Mouse (Mus musculus) midbrain, embryonic 10.5 days (tissue): ENCODE results near the gene Tcf7l2. TPM values are rescaled to one million over a fixed set of nuclear protein-coding genes. Genes with fewer than 3 reads are reported as not detected.
A peak's percentile ranks its signal among the peaks of the same experiment; 100 is the strongest.

Experiments
- DNase-seq: peaks from one replicate; pipeline ENCODE4 v3.0.0-alpha.2; 2017; ENCODE audit warnings: low spot score
- H3K27ac ChIP-seq: fragments of 300-500 bp; sonication (generic); replicated peaks from 2 replicates; pipeline ENCODE4 v1.5.1; 2016; ENCODE audit warnings: mild to moderate bottlenecking
- H3K27me3 ChIP-seq: fragments of 300-500 bp; sonication (generic); 2 replicates; pipeline ENCODE4 v1.6.1; 2016; ENCODE audit warnings: low read depth, mild to moderate bottlenecking; ENCODE audit not compliant: poor library complexity, severe bottlenecking
- H3K36me3 ChIP-seq: fragments of 300-500 bp; sonication (generic); 2 replicates; pipeline ENCODE4 v1.6.1; 2016; ENCODE audit warnings: mild to moderate bottlenecking, moderate library complexity
- H3K4me1 ChIP-seq: fragments of 300-500 bp; sonication (generic); 2 replicates; pipeline ENCODE4 v1.6.1; 2016
- H3K4me3 ChIP-seq: fragments of 300-500 bp; sonication (generic); 2 replicates; pipeline ENCODE4 v1.5.1; 2016; ENCODE audit warnings: mild to moderate bottlenecking, moderate library complexity
- H3K9me3 ChIP-seq: fragments of 300-500 bp; sonication (generic); replicated peaks from 2 replicates; pipeline ENCODE4 v1.6.1; 2016; ENCODE audit warnings: mild to moderate bottlenecking
- WGBS: fragments of 180-500 bp; shearing (Covaris S2); methylation state at CpG from one replicate; pipeline ENCODE4 v1.1.7; 2016; 5-methylcytosine and 5-hydroxymethylcytosine counted together
- polyA plus RNA-seq: library from polyadenylated mRNA; unstranded; fragments of >200 nt; fragmentation: Nextera tagmentation; extraction: Ambion mirVana; gene quantifications from 2 replicates; pipeline ENCODE4 v1.2.1, GENCODE M21; 2016

The Tcf7l2 gene
- polyA plus RNA-seq, 1 experiment from 2014 or later: 180 TPM

DNA sequence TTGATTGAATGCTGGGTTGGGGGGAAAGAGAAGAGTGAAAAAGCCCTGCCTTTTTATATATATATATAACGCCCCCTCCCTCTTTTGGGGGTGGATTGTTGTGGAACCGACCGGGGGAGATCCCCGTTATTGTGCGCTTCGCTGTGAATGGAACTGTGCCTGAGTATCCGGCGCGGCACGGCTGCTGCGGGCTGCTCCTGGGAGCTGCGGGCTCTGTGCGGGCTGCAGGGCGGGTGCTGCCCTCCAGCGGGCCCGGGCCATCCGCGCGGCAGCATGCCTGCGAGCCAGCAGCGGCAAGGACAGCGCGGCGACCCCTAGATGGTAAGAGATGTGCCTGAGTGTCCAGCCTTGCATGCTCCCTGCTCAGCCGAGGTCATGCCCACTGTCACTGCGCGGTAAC is 153.7 kb downstream of the Tcf7l2 start:
- H3K4me1 ChIP-seq: peaks cover 93% of the 10 kb centered on the region

DNA sequence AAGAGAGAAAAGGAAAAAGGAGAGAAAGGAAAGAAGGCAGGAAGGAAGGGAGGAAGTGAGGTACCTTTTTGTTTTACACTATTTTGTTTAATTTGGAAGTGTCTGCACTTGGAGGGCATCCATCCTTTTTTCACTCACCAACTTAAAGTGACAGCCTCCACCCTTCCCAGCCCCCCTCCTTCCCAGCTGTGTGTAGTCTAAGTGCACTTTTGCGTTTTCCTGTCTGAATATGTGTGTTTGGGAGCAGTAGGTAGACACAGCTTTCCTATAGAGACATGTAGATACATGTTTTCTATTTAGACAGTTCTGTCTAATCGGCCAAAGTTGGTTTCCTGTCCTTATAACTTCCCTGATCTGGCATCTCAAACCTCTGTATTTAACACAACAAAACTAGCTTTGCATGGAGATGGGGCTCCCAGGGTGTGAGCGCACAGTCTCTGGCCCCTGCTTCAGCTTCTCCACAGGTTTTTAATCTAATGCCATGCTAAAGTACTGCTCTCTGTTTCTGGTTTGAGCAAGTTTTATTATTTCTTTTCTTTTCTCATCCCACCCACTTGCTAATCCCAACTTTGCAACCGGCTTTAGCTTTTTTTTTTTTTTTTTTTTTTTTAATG is 154.3 kb downstream of the Tcf7l2 start:
- Histone ChIP-seq H3K27me3 (peaks cover 69% of the 10 kb centered on the region), H3K4me3 (peak overlapping the region; percentile 60), H3K27ac (peak overlapping the region; percentile 87), H3K9me3 (no peaks in the 10 kb centered on the region), H3K36me3 (no peaks in the 10 kb centered on the region), H3K4me1 (peaks cover 97% of the 10 kb centered on the region)
- DNase-seq: no peak
- 6% methylated on average over 4 of the region's 4 CpGs for WGBS

More for the DNA sequence above, 153.7 kb downstream of the Tcf7l2 start:
- Histone ChIP-seq H3K36me3 (no peaks in the 10 kb centered on the region), H3K27ac (peak overlapping the region; percentile 87), H3K9me3 (no peaks in the 10 kb centered on the region), H3K27me3 (peaks cover 63% of the 10 kb centered on the region), H3K4me3 (peak overlapping the region; percentile 60)
- WGBS: under 1% methylated on average over 27 of the region's 27 CpGs
- DNase-seq: peak; percentile 79

DNA sequence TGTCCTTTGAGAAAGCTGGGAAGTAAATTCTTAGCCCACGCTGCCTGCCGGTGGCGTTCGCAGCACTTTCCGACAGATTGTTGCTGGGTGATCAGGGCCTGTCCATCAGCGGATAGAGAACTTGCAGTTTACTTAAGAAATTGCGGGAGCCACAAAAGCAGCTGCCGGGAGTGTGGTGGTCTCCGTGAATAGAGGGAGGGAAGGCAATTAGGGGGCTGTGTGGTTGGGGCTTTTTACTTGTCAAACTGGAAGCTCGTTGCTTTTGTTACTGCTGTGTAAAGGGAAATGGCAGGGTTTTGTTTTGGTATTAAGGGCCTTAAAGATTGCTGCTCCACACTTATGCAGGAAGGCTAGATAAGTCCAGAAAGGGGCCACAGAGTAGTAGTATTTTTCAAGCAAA is 155.0 kb downstream of the Tcf7l2 start:
- Histone ChIP-seq H3K36me3 (peaks cover 2% of the 10 kb centered on the region; the same call in 1 of the 2 replicates), H3K27me3 (peaks cover 71% of the 10 kb centered on the region), H3K9me3 (no peaks in the 10 kb centered on the region), H3K27ac (peak overlapping the region; percentile 87), H3K4me1 (peaks cover 96% of the 10 kb centered on the region), H3K4me3 (peak overlapping the region; percentile 60)
- 3% methylated on average over 10 of the region's 10 CpGs for WGBS
- peak; percentile 64 for DNase-seq

DNA sequence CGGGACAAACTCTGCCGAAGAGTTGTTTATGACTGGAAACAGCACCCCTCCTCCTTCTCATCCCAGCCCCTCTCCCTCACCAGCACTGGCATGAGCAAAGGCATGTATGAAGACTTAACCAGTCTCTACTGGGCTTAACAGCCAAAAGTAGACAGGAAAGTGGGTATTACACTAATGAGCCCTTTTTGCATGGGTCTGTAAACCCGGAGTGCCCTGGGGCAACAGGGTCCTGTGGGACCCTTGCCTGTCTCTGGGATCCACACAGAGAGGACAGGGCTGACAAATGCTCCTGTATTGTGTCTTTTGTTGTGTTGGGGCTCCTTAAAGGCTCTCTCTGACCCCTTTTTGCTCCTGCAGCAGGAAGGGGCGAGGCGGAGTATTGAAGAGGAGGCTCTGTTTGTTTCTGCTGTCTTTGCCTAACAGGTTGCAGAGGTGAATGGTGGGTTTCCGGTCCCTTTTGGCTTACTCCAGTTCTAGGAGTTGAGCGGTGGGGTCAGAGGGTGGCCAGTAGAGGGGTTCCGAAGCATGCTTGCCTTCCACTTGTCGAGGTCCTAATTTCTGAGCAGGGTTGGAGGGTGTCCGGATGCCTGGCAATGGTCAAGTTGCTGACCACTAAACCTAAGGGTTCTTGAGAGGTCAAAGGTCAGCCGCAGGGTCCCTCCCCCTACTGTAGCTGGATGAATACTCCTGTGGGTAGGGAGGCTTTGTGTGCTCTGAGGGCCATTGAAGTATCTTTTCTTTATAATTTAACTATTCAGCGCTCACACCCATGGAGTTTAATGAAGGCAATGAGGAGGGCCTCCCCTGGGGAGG is 161.2 kb downstream of the Tcf7l2 start:
- peak overlapping the region; percentile 60 for H3K4me3 ChIP-seq
- H3K36me3 ChIP-seq: peaks cover 7% of the 10 kb centered on the region; the same call in 1 of the 2 replicates
- WGBS: 45% methylated on average over 12 of the region's 12 CpGs
- H3K4me1 ChIP-seq: peaks cover 89% of the 10 kb centered on the region
- H3K9me3 ChIP-seq: no peaks in the 10 kb centered on the region
- peaks cover 90% of the 10 kb centered on the region for H3K27me3 ChIP-seq
- H3K27ac ChIP-seq: peak overlapping the region; percentile 69
- no peak for DNase-seq

DNA sequence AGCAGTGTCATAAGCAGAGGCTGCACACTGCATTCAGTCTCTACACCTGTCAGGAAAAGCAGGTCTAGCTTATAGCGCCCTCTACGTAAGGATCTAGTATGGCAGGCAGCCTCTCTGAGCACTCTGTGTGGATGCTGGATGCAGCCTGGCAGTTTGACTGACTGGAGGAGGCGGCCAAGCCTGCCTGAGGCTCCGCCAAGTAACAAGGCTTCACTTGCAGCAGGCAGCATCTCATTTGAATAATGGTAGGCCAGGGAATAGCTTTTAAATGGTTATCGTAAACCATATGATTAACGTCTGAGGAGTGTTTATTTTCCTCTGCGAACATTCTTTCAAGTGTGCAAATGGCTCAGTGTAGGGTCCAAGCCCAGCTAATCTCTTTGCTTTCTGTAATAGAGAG is 167.4 kb downstream of the Tcf7l2 start:
- Histone ChIP-seq H3K4me1 (peaks cover 36% of the 10 kb centered on the region), H3K36me3 (peaks cover 62% of the 10 kb centered on the region), H3K9me3 (peaks cover 6% of the 10 kb centered on the region; the same call in 1 of the 2 replicates), H3K27ac (no peak overlapping the region), H3K4me3 (no peak overlapping the region), H3K27me3 (peaks cover 52% of the 10 kb centered on the region)
- WGBS: 73% methylated on average over 7 of the region's 7 CpGs
- no peak for DNase-seq

DNA sequence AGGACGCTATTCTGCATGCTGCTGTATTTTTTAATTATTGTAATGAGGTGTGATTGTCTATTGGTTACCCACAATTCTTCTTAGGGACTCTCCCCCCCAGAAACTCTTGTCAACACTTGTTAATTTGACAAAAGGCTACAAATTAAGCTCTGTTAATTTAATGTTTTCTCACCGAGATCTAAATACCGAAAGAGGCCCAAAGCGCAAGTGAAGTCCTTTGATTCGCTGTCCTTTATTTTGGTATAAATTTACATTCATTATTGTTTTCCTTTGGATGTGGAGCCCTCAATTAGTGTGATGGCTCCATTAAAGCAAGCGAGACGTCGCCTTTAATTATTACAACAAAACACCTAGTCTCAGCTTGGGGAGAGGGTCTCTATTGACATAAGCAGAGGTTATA is 170.3 kb downstream of the Tcf7l2 start:
- Histone ChIP-seq H3K27ac (no peak overlapping the region), H3K27me3 (peaks cover 25% of the 10 kb centered on the region), H3K9me3 (peaks cover 6% of the 10 kb centered on the region; the same call in 1 of the 2 replicates), H3K4me3 (no peak overlapping the region), H3K4me1 (peaks cover 22% of the 10 kb centered on the region), H3K36me3 (peaks cover 91% of the 10 kb centered on the region)
- WGBS: 95% methylated on average over 8 of the region's 8 CpGs
- no peak for DNase-seq

DNA sequence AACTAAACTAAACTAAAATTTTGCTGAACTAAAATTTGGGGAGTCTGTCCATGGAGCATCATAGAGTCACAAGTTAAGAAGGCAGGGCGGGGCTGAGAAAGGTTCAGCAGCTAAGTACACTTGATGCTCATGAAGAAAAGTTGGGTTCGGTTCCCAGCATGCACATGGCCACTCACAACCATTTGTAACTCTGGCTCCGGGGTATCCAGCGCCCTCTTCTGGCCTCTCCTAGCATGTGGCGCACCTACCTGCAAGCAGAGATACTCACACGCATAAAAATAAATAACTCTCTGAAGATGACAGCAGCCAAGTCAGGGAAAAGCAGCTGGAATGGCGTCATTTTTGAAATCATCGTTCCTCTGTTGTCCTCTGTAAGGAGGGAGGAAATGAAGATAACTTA is 171.2 kb downstream of the Tcf7l2 start:
- H3K4me1 ChIP-seq: peaks cover 14% of the 10 kb centered on the region
- H3K27me3 ChIP-seq: peaks cover 24% of the 10 kb centered on the region
- no peak overlapping the region for H3K27ac ChIP-seq
- WGBS: 91% methylated on average over 8 of the region's 8 CpGs
- no peak overlapping the region for H3K4me3 ChIP-seq
- peaks cover 100% of the 10 kb centered on the region for H3K36me3 ChIP-seq
- DNase-seq: no peak
- peaks cover 6% of the 10 kb centered on the region; the same call in 1 of the 2 replicates for H3K9me3 ChIP-seq

DNA sequence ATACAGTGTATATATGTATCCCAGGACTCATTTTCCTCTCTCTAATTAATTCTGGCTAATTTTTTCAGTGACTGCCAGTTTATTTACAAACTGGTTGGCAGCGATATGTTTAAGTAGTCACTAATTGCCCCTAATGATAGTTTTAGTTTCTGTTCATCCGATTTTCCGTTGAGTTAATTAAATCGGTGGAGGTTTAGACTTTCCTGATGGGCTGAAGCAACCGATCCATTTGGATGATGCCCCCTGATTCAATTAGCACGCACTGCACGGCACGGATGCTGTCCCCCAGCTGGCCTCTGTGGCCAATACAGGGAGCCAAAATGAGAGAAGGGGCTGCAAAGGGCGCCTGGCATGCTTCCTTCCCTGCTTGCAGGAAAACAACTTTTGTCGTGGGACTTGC is 172.0 kb downstream of the Tcf7l2 start:
- peaks cover 6% of the 10 kb centered on the region; the same call in 1 of the 2 replicates for H3K9me3 ChIP-seq
- peaks cover 95% of the 10 kb centered on the region for H3K36me3 ChIP-seq
- WGBS: 89% methylated on average over 10 of the region's 10 CpGs
- no peak overlapping the region for H3K27ac ChIP-seq
- DNase-seq: no peak
- H3K4me3 ChIP-seq: no peak overlapping the region
- H3K27me3 ChIP-seq: peaks cover 16% of the 10 kb centered on the region; the same call in 1 of the 2 replicates
- H3K4me1 ChIP-seq: peaks cover 11% of the 10 kb centered on the region

DNA sequence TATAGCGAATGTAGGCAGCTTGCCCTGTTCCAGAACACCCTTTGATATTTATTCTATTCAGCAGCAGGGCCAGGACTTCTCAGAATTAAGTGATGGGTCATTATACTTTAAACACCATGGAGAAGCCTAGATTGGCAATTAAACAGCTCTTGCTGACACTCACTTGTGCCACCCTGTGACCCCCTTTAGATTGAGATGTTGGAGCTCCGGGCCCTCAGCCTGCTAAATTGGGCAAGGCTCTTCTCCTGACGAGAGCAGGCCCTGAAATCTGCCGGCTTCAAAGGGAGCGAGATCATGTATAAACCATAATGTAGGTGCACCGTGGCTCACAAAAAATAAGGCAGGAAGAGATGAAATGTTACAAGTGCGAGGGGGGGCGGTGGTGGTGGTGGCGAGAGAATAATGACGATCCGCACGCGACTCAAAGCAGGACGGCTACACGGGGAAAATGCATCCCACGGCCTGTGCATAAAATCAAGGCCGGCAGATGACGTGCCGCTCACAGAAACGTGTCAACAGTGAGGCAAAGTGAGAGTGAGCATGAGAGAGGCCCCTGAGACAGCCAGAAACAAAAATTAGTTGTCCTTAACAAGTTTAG is 173.1 kb downstream of the Tcf7l2 start:
- no peak overlapping the region for H3K4me3 ChIP-seq
- DNase-seq: no peak
- H3K27me3 ChIP-seq: peaks cover 13% of the 10 kb centered on the region; the same call in 1 of the 2 replicates
- peaks cover 95% of the 10 kb centered on the region for H3K36me3 ChIP-seq
- 93% methylated on average over 20 of the region's 20 CpGs for WGBS
- peaks cover 6% of the 10 kb centered on the region; the same call in 1 of the 2 replicates for H3K9me3 ChIP-seq
- peaks cover 8% of the 10 kb centered on the region for H3K4me1 ChIP-seq
- H3K27ac ChIP-seq: no peak overlapping the region

DNA sequence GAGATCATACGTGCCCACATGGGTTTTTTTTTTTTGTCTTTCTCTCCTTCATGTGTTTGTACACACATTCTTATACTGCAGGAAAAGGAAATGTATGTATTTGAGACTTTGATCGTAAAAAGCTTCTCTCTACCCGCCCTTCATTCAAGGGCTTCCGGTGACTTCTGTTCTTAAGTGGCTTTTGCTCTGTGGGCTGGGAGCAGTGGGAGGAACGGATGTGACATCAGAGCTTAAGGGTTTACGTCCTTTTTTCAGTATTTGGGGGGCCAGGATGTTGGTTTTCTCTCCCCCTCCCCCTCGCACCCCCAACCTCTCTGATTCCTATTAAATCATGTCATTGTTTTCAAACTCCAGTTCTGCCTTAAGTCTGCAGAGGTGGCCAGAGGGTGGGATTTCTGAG is 173.9 kb downstream of the Tcf7l2 start:
- no peak overlapping the region for H3K4me3 ChIP-seq
- H3K27me3 ChIP-seq: peaks cover 5% of the 10 kb centered on the region; the same call in 1 of the 2 replicates
- DNase-seq: no peak
- no peak overlapping the region for H3K27ac ChIP-seq
- H3K36me3 ChIP-seq: peaks cover 95% of the 10 kb centered on the region
- peaks cover 8% of the 10 kb centered on the region for H3K4me1 ChIP-seq
- WGBS: 91% methylated on average over 7 of the region's 7 CpGs
- H3K9me3 ChIP-seq: peaks cover 6% of the 10 kb centered on the region; the same call in 1 of the 2 replicates

DNA sequence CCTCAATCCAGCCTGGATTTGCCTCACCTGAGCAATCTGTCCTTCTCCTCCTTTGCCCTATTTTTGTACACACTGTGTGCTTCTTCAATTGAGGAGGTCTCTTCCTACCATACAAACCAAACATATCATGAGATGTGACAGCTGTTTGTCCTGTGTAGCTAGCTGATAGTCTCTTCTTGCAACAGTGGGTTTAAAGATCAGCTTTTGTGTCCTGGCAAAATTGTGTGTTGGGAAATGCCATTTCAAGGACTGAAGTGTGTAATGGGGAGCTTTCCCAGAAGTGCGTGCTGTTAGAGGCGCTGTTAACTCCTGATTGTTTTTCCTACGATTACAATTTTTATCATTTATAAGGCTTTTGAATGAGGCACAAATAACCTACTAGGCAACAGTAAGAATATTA is 174.6 kb downstream of the Tcf7l2 start:
- no peak for DNase-seq
- peaks cover 95% of the 10 kb centered on the region for H3K36me3 ChIP-seq

DNA sequence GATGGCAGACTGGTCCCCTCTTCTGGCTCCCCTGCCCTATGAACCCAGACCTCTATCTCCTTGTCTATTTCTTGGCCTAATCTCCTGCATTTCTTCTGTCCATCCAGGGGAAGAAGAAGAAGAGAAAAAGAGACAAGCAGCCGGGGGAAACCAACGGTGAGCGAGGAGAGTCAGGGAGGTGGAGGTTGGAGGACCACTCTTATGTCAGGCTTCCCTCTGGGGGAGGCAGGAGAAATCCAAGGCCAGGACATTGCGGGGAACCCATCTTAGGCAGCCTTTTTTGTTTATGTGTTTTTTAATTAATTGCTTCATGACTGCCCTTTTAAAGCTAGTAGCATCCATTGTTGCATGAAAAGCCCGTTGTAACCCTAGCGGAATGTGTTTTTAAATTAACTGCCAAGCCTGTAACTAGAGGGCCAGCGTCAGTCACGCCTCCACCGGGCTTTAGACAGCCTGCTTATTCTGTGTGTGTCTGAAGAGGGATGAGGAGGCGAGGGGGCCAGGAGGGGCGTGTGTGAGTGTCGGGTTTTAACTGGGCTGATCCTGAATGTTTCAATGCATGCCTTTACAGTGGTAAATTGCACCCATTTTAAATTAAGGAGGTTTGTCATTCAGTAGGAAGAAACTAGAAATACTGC is 182.3 kb downstream of the Tcf7l2 start:
- Histone ChIP-seq H3K36me3 (peaks cover 83% of the 10 kb centered on the region), H3K9me3 (no peaks in the 10 kb centered on the region), H3K27ac (peak overlapping the region; percentile 39; the same call in 1 of the 2 replicates), H3K4me1 (peaks cover 29% of the 10 kb centered on the region), H3K4me3 (no peak overlapping the region), H3K27me3 (peaks cover 3% of the 10 kb centered on the region; the same call in 1 of the 2 replicates)
- WGBS: 26% methylated on average over 12 of the region's 12 CpGs
- DNase-seq: peak; percentile 52

More for the DNA sequence above, 174.6 kb downstream of the Tcf7l2 start:
- 95% methylated on average over 3 of the region's 3 CpGs for WGBS
- H3K27me3 ChIP-seq: no peaks in the 10 kb centered on the region; the same call in 1 of the 2 replicates
- H3K9me3 ChIP-seq: peaks cover 6% of the 10 kb centered on the region; the same call in 1 of the 2 replicates
- H3K27ac ChIP-seq: no peak overlapping the region
- peaks cover 8% of the 10 kb centered on the region for H3K4me1 ChIP-seq
- no peak overlapping the region for H3K4me3 ChIP-seq
